22 mouse cellular contexts compared by ENCODE assay signal in the genomic region with DNA sequence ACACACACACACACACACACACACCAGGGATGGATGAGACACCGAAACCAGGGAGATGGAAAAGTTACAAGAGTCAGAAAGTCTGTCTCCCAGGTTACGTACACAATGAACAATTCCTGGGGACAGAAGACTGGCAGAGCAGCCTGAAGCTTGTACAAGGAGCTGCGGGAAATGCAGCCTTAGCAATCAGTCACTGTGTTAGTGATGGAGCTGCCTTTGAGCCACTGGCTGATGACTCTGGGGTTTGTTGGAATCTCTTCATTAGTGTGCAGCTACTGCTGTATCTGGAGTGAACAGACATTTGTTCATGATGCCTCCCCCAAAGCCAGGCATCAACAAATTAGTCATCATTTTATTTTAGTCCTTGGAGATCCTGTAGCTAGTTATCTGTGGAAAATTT.
A peak's percentile ranks its signal among the peaks of the same experiment; 100 is the strongest.
DNase-seq lines count a peak whose midpoint lies in the region; ATAC-seq and TF ChIP-seq lines count a peak whose summit lies in the region.
"Had no signal": no experiment of that assay in that cellular context is flagged by ENCODE, and none has a peak within 500 bp of the region (broad histone marks: within the 10 kb centered on the region; RNA-seq: fewer than 3 reads in every experiment).

No protein-coding gene starts in this region.

- no peaks in the 10 kb centered on the region for H3K27me3 ChIP-seq in forebrain, embryonic 16.5 days (replicated peaks; ENCODE audit: control insufficient read depth, insufficient read depth, low read length)
- H3K27me3 ChIP-seq: forebrain, embryonic 15.5 days; heart, embryonic 13.5 days; stomach, embryonic 15.5 days had no signal

- TF ChIP-seq CTCF in layer of hippocampus, adult 2 months (conservative IDR thresholded peaks at IDR 0.05): no peak

- no peak for ATAC-seq in forebrain, embryonic 16.5 days
- ATAC-seq: forebrain, embryonic 15.5 days had no signal

- intact Hi-C loops in left cerebral cortex, postnatal 25 days (cut with DNase I): no loop called here

- H3K36me3 ChIP-seq in forebrain, embryonic 16.5 days (ENCODE audit: control insufficient read depth, insufficient read depth): no peaks in the 10 kb centered on the region
- H3K36me3 ChIP-seq: forebrain, embryonic 15.5 days; heart, embryonic 13.5 days; stomach, embryonic 15.5 days had no signal

- peak overlapping the region; percentile 71; the same call in 1 of the 2 replicates for H3K27ac ChIP-seq in layer of hippocampus, adult 2 months
- H3K27ac ChIP-seq in forebrain, embryonic 16.5 days (ENCODE audit: low read length): no peak overlapping the region
- H3K27ac ChIP-seq: forebrain, embryonic 15.5 days; heart, embryonic 13.5 days; left cerebral cortex, adult 2 months; stomach, embryonic 15.5 days had no signal

- H3K4me3 ChIP-seq in layer of hippocampus, adult 2 months: no peak overlapping the region
- H3K4me3 ChIP-seq in forebrain, embryonic 16.5 days (replicated peaks; ENCODE audit: low read length): no peak overlapping the region
- H3K4me3 ChIP-seq: forebrain, embryonic 15.5 days; heart, embryonic 13.5 days; left cerebral cortex, adult 2 months; stomach, embryonic 15.5 days had no signal

- WGBS in forebrain, embryonic 16.5 days: 80% methylated on average over 3 of the region's 3 CpGs

- H3K4me2 ChIP-seq in forebrain, embryonic 16.5 days (ENCODE audit: low read length): no peak overlapping the region
- H3K4me2 ChIP-seq: forebrain, embryonic 15.5 days; heart, embryonic 13.5 days; liver, embryonic 11.5 days; stomach, embryonic 15.5 days had no signal

- peak; percentile 18 to 28 for DNase-seq in left cerebral cortex, postnatal 25 days (ENCODE audit: low spot score in 2 of 2)
- no peak for DNase-seq in left cerebral cortex, adult 9 months (ENCODE audit: low spot score in 2 of 2)
- DNase-seq in right cerebral cortex, adult 2 months (ENCODE audit: low spot score in 2 of 2): peak; percentile 28 to 37
- no peak for DNase-seq in right cerebral cortex, postnatal 10 days (ENCODE audit: low spot score in 2 of 2)
- DNase-seq in layer of hippocampus, adult 2 months (ENCODE audit: low spot score in 2 of 2): peak in 1 of 2 experiments; percentile 58
- DNase-seq in telencephalon, adult 2 months (ENCODE audit: low read depth, low spot score): peak; percentile 32
- DNase-seq in spleen, adult 12 weeks (ENCODE audit: low spot score): no peak
- DNase-seq: adrenal gland, adult 2 months; cerebellum, adult 9-10 months; gastrocnemius, postnatal 10 days; heart, adult 18-20 months; kidney, adult 8-10 months; kidney, postnatal 25 days; lung, adult 18-20 months; lung, postnatal 36 days; thymus, adult 2 months had no signal

- no peaks in the 10 kb centered on the region for H3K4me1 ChIP-seq in forebrain, embryonic 16.5 days (replicated peaks; ENCODE audit: control insufficient read depth, insufficient read depth, low read length)
- H3K4me1 ChIP-seq: forebrain, embryonic 15.5 days; heart, embryonic 13.5 days; stomach, embryonic 15.5 days had no signal

- no peak overlapping the region for H3K9ac ChIP-seq in forebrain, embryonic 16.5 days (replicated peaks; ENCODE audit: low read depth, low read length)
- H3K9ac ChIP-seq: forebrain, embryonic 15.5 days; heart, embryonic 13.5 days; stomach, embryonic 15.5 days had no signal

- no peaks in the 10 kb centered on the region for H3K9me3 ChIP-seq in forebrain, embryonic 16.5 days (ENCODE audit: control insufficient read depth, low read length)
- H3K9me3 ChIP-seq: forebrain, embryonic 15.5 days; heart, embryonic 13.5 days; stomach, embryonic 15.5 days had no signal

Comparison
In these comparisons a context has a peak if more than half of its experiments do, and no peak if none do; other contexts are left out.
1. DNase-seq: peak in left cerebral cortex, postnatal 25 days (2 of 2), right cerebral cortex, adult 2 months (2 of 2) and telencephalon, adult 2 months (single experiment); none in left cerebral cortex, adult 9 months (0 of 2), right cerebral cortex, postnatal 10 days (0 of 2) and spleen, adult 12 weeks (single experiment).